Mouse (Mus musculus): Measurements from ENCODE around the gene Ajap1.

DNA sequence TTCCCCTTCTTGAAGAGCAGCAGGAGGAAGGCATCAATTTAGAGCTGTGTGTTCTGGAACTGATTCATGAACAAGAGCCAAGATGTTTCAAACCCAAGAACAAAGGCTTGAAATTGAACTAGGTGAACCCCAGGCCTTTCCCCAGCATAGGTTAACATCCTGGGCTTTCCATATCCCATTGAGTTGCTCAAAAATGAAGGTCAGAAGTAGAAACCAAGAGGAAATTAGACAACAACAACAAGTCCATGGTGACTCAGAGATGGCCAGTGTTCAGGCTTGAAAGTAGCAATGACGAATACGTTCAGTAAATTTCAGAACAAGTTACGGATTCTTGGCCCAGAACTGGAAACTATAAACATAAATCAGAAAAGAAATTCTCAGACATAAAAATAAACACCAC lies 37.3 kb upstream of the Ajap1 start:
- no peak for TF ChIP-seq MAFK (IDR thresholded peaks at IDR 0.05; ENCODE audit: insufficient read depth, low read depth, low read length)
- TF ChIP-seq ZC3H11A (IDR thresholded peaks at IDR 0.05; ENCODE audit: borderline replicate concordance, low read depth, low read length), result no peak
- TF ChIP-seq HCFC1 (IDR thresholded peaks at IDR 0.05; ENCODE audit: borderline replicate concordance, insufficient read depth, low read length), result no peak
